Mouse (Mus musculus) common myeloid progenitor, adult 5-6 weeks (primary cell): Measurements from ENCODE around the gene Ralgapa2. TPM values are rescaled to one million over a fixed set of nuclear protein-coding genes. Genes with fewer than 3 reads are reported as not detected.
"Not testable (repeated sequence)": the region's sequence is repeated elsewhere in the genome, so short reads cannot be mapped to it uniquely, and the experiment has no call there.

Source experiments
- ATAC-seq: replicated peaks from 2 replicates; pipeline ENCODE4 v1.8.0; 2016; ENCODE audit warnings: low read depth, mild to moderate bottlenecking, moderate TSS enrichment, inconsistent platforms; ENCODE audit not compliant: poor library complexity, severe bottlenecking
- total RNA-seq: library from RNA; stranded (forward); fragments of 200-1000, 187-1606 nt; gene quantifications from 2 replicates; pipeline ENCODE4 v1.2.3, GENCODE M21; 2017

The Ralgapa2 gene
- total RNA-seq, 1 experiment from 2014 or later, result 24.2 TPM

DNA sequence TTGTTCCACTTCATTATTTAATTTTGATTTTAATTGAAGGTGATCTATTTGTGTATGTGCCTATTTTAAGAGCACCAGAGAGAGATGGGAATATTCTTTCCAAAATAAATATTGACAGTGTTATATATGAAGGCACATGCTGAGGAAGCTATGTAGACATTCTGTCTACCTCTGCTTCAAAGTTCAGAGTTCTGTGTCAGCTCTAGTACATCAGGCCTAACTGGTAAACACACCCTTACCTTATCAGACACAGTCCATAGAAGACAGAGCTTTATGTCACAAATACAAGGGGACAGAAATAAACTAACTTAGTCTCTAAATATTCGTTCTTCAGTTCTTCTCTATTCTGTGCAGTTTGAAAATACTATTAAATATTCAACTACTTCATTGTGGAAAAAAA, 12.1 kb downstream of the Ralgapa2 start:
- no peak for ATAC-seq

DNA sequence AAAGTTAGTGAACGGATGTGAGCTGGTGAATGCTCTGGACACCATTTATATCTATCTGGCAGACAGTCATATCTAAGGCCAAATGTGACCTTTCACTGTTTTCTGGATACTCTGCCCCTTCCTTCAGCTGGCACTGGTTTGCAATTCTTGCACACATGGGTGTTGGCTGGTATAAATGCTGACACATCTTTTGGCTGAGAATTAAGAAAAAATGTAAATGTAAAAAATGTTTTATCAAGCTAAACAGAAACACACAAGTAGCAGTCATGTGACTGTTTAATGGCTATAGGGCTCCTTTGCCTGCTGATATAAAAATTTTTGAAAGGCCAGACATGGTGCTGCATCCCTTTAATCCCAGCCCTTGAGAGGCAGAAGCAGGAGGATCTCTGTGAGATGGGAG, 13.0 kb downstream of the Ralgapa2 start:
- no peak for ATAC-seq

DNA sequence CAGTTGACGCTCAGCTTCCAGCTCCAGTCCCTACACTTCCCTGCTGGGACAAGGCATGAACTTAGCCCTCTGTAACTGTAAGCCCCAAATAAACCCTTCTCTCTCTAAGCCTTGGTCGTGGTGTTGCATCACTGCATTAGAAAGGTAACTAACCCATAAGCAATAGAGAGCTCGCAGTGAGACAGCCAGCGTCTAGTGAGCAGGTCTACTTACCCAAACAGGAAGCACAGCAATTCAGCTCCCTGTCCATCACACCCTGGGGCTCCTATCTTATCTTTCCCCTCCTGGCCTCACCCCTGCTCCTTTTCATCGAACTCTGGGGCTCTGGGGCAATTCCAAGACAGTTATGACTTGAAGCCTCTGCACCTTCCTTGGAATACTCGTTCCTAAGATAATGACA, 13.8 kb downstream of the Ralgapa2 start:
- peak; percentile 31; the same call in 1 of the 2 replicates for ATAC-seq

DNA sequence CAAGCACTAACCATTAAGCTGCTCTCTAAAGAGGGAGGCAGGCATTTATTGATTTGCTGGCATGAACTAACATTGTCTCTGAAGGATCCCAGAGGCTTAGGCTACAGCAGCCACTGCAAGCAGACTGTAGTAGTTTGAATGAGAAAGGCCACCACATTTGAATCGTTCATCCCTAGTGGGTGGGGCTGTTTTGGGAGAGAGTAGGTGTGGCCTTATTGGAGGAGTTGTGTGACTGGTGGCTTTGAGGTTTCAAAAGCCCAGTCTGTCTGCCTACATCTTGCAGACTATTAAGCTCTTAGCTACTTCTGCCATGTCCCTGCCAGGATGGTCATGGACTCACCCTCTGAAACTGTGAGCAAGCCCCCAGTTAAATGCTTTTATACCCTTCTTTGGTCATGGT, 15.1 kb downstream of the Ralgapa2 start:
- ATAC-seq, result 0 out of 2 replicates have a peak, but pooled peaks have one; percentile 9

- ATAC-seq, result no peak
These were observed 16.4 kb downstream of the Ralgapa2 start for GRCm38 (mm10) chr2:146495781-146496180.

GRCm38 (mm10) chr2:146493354-146493946, 18.7 kb downstream of the Ralgapa2 start:
- ATAC-seq, result 0 out of 2 replicates have a peak, but pooled peaks have one; percentile 4

GRCm38 (mm10) chr2:146491830-146492610, 20.1 kb downstream of the Ralgapa2 start:
- peak; percentile 33; the same call in 1 of the 2 replicates for ATAC-seq

DNA sequence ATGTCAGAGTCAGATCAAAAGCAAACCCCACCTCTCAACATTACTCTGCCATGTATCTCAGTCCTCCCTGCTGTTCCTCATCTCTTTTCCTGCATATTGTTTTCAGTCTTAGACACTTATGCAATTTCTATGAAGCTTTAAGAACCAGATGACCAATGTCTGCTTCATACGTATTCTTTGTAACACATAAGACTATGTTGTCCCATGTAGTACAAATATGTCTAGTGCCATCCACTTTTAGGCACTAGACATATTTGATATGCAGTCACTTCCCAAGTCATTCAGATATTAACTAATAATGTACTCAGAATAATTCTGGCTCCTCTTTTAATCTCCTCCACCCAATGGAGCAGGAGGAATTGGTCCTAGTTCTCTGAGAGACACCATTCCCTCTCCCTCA, 21.2 kb downstream of the Ralgapa2 start:
- no peak for ATAC-seq

GRCm38 (mm10) chr2:146488291-146488690, 23.9 kb downstream of the Ralgapa2 start:
- ATAC-seq, result peak; percentile 51

DNA sequence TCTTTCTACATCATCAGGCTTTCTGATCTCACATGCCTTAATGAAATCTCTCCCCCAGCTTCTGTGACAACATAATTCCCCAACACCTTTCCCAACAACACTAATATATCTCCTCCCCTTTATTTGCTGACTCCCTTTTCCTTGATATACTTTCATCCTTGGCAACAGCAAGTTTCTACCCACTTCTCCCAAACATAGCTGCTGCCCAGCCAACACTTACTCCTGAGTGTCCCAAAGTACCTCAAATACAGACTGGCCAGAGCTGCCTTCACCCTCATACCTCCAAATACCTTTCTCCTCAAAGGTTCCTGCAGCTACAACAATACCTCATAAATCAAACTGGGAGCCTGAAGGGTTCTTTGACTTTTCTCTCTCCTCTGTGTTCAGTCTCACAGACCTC, 29.3 kb downstream of the Ralgapa2 start:
- no peak for ATAC-seq

DNA sequence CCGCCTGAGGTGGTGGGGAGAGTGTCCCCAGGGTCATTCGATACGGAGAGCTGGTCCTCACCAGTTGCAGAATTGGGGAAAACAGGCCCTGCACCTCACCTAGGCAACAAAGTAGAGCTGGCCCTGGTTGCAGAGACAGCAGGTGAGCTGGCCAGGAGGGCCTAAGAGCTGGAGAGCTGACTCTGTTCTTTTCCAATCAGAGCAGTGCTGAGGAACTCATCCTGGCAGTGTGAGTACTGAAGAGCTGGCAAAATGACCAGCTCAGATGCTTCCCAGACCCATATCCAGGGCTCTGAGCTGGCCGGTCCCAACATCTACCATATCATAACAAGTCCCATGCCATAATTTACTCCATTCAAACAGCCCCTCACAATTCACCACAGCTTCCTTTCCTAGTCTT, 34.7 kb downstream of the Ralgapa2 start:
- ATAC-seq, result no peak

GRCm38 (mm10) chr2:146476428-146476972, 35.6 kb downstream of the Ralgapa2 start:
- ATAC-seq, result no peak

DNA sequence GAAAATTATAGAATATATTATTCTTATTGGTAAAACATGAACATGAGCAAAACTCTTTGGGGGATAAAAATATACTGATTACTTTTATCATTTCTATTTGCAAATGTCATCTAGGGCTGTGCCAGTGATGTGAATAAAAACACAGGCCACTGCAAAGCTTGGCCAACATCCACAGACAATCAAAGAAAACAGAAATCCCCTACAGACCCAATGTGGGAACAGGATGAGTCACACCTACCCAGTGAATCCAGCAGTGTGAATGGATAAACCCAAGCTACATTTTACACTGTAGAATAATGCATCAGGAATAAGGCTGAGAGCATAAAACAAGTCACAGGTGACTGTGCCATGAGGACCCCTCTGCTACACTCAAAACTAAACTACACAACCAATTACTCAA, 36.1 kb downstream of the Ralgapa2 start:
- ATAC-seq, result no peak

DNA sequence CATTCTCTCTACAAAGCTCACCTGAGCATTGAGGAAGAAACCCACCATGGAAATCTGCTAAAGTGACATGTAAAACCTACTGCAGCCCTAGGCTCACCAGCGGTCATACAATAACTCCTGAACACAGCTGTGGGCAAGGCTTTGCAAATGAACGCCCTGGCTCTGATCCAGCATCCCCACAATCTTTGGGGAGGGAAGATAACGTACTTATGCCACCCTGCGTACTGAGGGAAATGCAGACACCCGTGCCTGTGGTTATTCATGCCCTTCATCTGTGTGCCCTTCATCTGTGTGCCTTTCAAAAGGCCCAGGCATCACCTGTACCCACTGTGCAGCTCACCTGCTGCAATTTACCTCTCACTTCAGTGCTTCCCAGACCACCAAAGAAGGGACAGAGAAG, 41.2 kb downstream of the Ralgapa2 start:
- ATAC-seq, result peak; percentile 76

DNA sequence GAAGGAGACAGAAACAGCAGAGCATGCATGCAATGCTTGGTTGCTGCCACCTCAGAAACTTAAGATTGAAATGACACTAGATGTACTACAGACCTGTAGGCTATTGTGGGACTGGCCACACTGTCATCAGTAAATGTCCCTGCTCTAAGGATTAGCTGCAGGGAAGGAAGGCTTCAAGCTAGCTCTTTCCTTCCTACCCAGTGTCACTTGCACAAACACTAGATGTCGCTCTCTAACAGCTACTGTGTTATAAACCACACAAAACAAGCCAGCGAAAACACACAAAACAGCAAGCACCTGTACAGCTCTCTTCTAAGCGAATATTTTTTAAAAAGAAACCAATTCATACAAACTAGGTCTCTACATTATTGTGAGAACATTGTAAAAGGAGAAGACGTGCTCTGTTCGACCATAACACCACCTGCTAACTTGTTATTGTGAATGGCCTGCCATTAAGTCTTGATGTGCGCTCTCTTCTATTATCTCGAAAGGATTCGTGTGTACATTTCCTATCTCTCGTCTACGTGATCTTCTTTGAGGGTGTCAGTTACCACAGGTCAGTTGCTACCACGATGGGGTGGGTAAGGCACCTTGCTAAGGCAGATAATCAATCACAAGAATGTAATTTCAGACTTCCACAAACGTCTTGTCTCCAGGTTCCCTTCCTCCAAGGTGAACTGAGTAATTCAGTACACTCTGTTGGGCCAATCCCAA, 42.3 kb downstream of the Ralgapa2 start:
- ATAC-seq, result peak; percentile 73; the same call in 1 of the 2 replicates

GRCm38 (mm10) chr2:146468898-146469297, 43.2 kb downstream of the Ralgapa2 start:
- ATAC-seq, result no peak

- ATAC-seq, result no peak
These were observed 44.1 kb downstream of the Ralgapa2 start for GRCm38 (mm10) chr2:146468016-146468415.

DNA sequence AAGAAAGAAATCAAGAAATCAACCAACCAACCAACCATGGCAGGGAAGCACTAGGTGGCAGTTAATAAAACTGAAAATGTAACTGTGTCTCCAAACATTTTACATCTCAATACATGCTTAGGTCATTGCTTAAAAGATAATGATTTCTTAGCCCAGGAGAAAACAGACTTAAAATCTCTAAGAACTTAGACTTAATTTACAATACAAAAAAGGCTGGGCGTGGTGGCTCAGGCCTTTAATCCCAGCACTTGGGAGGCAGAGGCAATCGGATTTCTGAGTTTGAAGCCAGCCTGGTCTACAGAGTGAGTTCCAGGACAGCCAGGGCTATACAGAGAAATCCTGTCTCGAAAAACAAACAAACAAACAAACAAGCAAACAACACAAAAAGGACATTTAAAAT, 45.3 kb downstream of the Ralgapa2 start:
- ATAC-seq, result not testable (repeated sequence)

GRCm38 (mm10) chr2:146457494-146457893, 54.6 kb downstream of the Ralgapa2 start:
- ATAC-seq, result no peak

DNA sequence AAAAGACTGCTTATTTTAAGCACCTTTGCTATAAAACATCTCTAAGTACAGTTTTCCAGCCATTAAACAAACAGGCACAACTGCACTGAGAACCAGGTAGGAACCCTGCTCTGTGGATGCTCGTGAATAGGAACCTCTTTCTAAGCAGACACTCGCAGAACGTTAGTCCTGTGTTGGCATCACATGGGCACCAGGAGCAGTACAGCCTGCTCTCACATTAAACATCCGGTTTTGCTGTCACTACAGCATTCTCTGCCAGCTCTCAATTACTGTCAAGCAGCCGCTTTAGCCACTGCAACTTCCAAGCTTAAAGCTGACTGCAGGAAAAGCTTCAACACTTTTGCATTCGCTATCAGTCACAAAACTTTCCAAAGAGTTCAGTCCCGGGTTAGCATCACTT, 55.5 kb downstream of the Ralgapa2 start:
- no peak for ATAC-seq

DNA sequence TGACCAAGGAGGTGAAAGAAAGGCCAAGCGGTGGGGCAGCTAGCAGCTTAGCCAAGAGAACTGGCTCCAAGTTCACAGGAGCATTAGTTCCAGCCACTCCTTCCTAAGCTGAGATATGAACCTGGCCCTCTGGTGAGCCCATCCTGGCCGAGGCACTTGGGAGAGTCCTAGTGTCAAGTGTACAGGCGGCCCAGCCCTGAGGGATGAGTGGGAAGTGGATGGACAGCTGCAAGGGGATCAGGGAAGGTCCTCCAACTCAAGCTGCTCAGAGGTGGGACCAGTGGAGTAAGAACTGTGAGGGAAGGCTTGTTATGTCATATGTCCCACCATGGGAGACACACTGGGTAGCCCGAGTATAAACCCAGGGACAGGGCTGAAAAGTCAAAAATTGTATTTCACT, 56.1 kb downstream of the Ralgapa2 start:
- no peak for ATAC-seq
